Mouse (Mus musculus) forebrain, embryonic 15.5 days (tissue): ENCODE data around the gene Vmn2r66. TPM values are rescaled to one million over a fixed set of nuclear protein-coding genes. Genes with fewer than 3 reads are reported as not detected.

Experiments
- ATAC-seq: fragments of 200-750 bp; cut with Nextera tagmentation; replicated peaks from 2 replicates; pipeline ENCODE4 v1.8.0; 2017; ENCODE audit warnings: mild to moderate bottlenecking, moderate TSS enrichment, moderate library complexity
- H3K27ac ChIP-seq: fragments of 300-500 bp; sonication (generic); replicated peaks from 2 replicates; pipeline ENCODE4 v1.5.1; 2015; ENCODE audit warnings: mild to moderate bottlenecking, inconsistent platforms
- H3K27me3 ChIP-seq: fragments of 300-500 bp; sonication (generic); 2 replicates; pipeline ENCODE4 v1.6.1; 2015; ENCODE audit warnings: inconsistent platforms
- H3K36me3 ChIP-seq: fragments of 300-500 bp; sonication (generic); 2 replicates; pipeline ENCODE4 v1.6.1; 2015; ENCODE audit warnings: mild to moderate bottlenecking, inconsistent platforms
- H3K4me1 ChIP-seq: fragments of 300-500 bp; sonication (generic); 2 replicates; pipeline ENCODE4 v1.6.1; 2015; ENCODE audit warnings: inconsistent platforms
- H3K4me2 ChIP-seq: fragments of 300-500 bp; sonication (generic); replicated peaks from 2 replicates; pipeline ENCODE4 v1.6.1; 2015; ENCODE audit warnings: mild to moderate bottlenecking, inconsistent platforms
- H3K4me3 ChIP-seq: fragments of 300-500 bp; sonication (generic); 2 replicates; pipeline ENCODE4 v1.5.1; 2015; ENCODE audit warnings: mild to moderate bottlenecking, inconsistent platforms
- H3K9ac ChIP-seq: fragments of 300-500 bp; sonication (generic); replicated peaks from 2 replicates; pipeline ENCODE4 v1.6.1; 2015; ENCODE audit warnings: mild to moderate bottlenecking, inconsistent platforms
- H3K9me3 ChIP-seq: fragments of 300-500 bp; sonication (generic); 2 replicates; pipeline ENCODE4 v1.6.1; 2016; ENCODE audit warnings: inconsistent platforms
- WGBS: fragments of 180-500 bp; shearing (Covaris S2); methylation state at CpG from one replicate; pipeline ENCODE4 v1.1.7; 2015; ENCODE audit warnings: mixed read lengths; 5-methylcytosine and 5-hydroxymethylcytosine counted together
- polyA plus RNA-seq: library from polyadenylated mRNA; unstranded; fragments of >200 nt; fragmentation: Nextera tagmentation; extraction: Ambion mirVana; gene quantifications from 2 replicates; pipeline ENCODE4 v1.2.1, GENCODE M21; 2015

The Vmn2r66 gene
- not detected in 2 replicates for polyA plus RNA-seq

- H3K27ac ChIP-seq, result no peak within 1 kb of the TSS
- no peak within 1 kb of the TSS for H3K4me3 ChIP-seq
- H3K36me3 ChIP-seq, result no peaks in the 10 kb centered on the region
- H3K9ac ChIP-seq, result no peak within 1 kb of the TSS
- no peak for ATAC-seq
- 84% methylated on average over 1 of the region's 1 CpGs for WGBS
- H3K27me3 ChIP-seq, result no peaks in the 10 kb centered on the region
- 0 out of 2 replicates have a peak, but pooled peaks cover 1% of the 10 kb centered on the region for H3K9me3 ChIP-seq
- no peak within 1 kb of the TSS for H3K4me2 ChIP-seq
- H3K4me1 ChIP-seq, result no peaks in the 10 kb centered on the region
Measured at GRCm38 (mm10) chr7:85012168-85012567, at the start of gene Vmn2r66. Gene Vmn2r66, minus strand, starts transcription at chr7:85012268.

- Histone ChIP-seq H3K9ac (no peak overlapping the region), H3K4me3 (no peak overlapping the region), H3K4me2 (no peak overlapping the region), H3K9me3 (peaks cover 4% of the 10 kb centered on the region; the same call in 1 of the 2 replicates), H3K4me1 (no peaks in the 10 kb centered on the region), H3K27me3 (no peaks in the 10 kb centered on the region), H3K27ac (no peak overlapping the region), H3K36me3 (no peaks in the 10 kb centered on the region)
- no peak for ATAC-seq
- 74% methylated on average over 2 of the region's 2 CpGs for WGBS
Measured at GRCm38 (mm10) chr7:84996694-84997093, 15.4 kb downstream of the Vmn2r66 start.

DNA sequence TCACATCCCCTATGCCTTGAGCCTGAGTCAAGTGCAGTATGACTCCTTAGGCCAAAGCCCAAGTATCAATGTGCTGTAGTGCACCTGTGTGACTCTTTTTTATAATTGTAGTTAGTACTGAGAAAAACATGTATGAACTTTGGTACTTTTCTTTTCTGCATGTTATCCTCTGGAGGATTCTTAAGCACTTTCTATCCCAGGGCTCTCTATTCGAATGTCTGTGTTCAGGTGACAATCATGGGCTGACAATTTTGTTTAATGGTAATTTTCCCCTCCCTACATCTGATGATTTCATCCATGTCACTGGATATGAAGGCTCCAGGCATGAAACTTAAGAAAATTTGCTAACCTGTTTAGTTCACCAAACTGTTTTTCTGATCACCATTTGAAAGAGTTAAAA, 48.1 kb downstream of the Vmn2r66 start, which contains the start of gene Vmn2r65:
Vmn2r65 (minus strand) TSS at position 101 of the 400 bp plus-strand sequence.
- ATAC-seq, result no peak
- Histone ChIP-seq H3K4me3 (no peak within 1 kb of the TSS), H3K9ac (no peak within 1 kb of the TSS), H3K4me1 (no peaks in the 10 kb centered on the region), H3K27ac (no peak within 1 kb of the TSS), H3K9me3 (peaks cover 5% of the 10 kb centered on the region; the same call in 1 of the 2 replicates), H3K36me3 (no peaks in the 10 kb centered on the region), H3K27me3 (no peaks in the 10 kb centered on the region), H3K4me2 (no peak within 1 kb of the TSS)
- WGBS, result 59% methylated on average over 1 of the region's 1 CpGs

Other genes starting within 250 kb of the Vmn2r66 start
- gene Olfr291, start 158.7 kb downstream of the Vmn2r66 start, polyA plus RNA-seq, result not detected in 2 replicates
- not detected in 2 replicates for gene Vmn2r65, start 48.2 kb downstream of the Vmn2r66 start, polyA plus RNA-seq
- not detected in 2 replicates for gene Vmn2r67, start 143.7 kb upstream of the Vmn2r66 start, polyA plus RNA-seq
- gene Vmn2r68, start 225.5 kb upstream of the Vmn2r66 start, polyA plus RNA-seq, result not detected in 2 replicates